Mouse (Mus musculus) embryonic fibroblast, embryonic 13.5 days (primary cell): ENCODE measurements around the gene Fcgr4.

Source experiments
- CTCF ChIP-seq: IDR thresholded peaks from 2 replicates; pipeline ENCODE4 v1.5.1; 2011; ENCODE audit warnings: mild to moderate bottlenecking, control low read depth, low read length, moderate library complexity, borderline replicate concordance; ENCODE audit not compliant: insufficient read depth
- POLR2A ChIP-seq: IDR thresholded peaks from 2 replicates; pipeline ENCODE4 v1.6.1; 2011; ENCODE audit warnings: low read depth, mild to moderate bottlenecking, control low read depth, low read length, moderate library complexity

DNA sequence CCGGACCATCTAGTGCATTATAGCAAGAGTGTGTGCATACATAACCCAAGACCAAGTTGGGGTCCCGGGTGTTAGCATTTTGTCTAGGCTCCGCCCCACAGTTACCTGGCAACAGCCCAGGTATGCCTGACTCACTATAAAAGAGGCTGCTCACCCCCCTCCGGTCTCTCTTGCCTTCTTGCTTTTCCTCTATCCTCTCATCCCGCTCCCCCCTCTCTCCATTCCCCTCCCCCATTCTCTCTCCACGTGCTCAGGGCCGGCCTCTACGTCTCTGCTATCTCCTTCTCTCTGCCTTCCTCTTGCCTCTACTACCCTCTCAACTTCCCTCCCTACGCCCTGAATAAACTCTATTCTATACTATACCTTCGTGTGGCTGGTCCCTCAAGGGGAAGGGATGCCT lies 14.0 kb downstream of the Fcgr4 start:
- TF ChIP-seq CTCF (no peak), POLR2A (no peak)
